Mouse (Mus musculus): ENCODE data around the gene Galc. TPM values are rescaled to one million over a fixed set of nuclear protein-coding genes. Genes with fewer than 3 reads are reported as not detected.
A peak's percentile ranks its signal among the peaks of the same experiment; 100 is the strongest.

Gene Galc
- polyA plus RNA-seq, 1 experiment from 2014 or later: 12.4 TPM

GRCm38 (mm10) chr12:98205450-98206051 lies 53.7 kb downstream of the Galc start:
- H3K36me3 ChIP-seq (replicated peaks): peaks cover 32% of the 10 kb centered on the region
- DNase-seq (ENCODE audit: low spot score): no peak
- no peaks in the 10 kb centered on the region for H3K27me3 ChIP-seq (replicated peaks; ENCODE audit: low read depth, poor library complexity, severe bottlenecking)
- H3K4me1 ChIP-seq: no peaks in the 10 kb centered on the region
- H3K27ac ChIP-seq (replicated peaks): no peak overlapping the region
- no peaks in the 10 kb centered on the region for H3K9me3 ChIP-seq
- 75% methylated on average over 4 of the region's 4 CpGs for WGBS
- no peak overlapping the region for H3K4me3 ChIP-seq

- peaks cover 4% of the 10 kb centered on the region; the same call in 1 of the 2 replicates for H3K4me1 ChIP-seq
- no peak overlapping the region for H3K4me3 ChIP-seq
- DNase-seq (ENCODE audit: low spot score): no peak
- no peaks in the 10 kb centered on the region for H3K27me3 ChIP-seq (replicated peaks; ENCODE audit: low read depth, poor library complexity, severe bottlenecking)
- 0 out of 2 replicates have a peak, but pooled peaks cover 4% of the 10 kb centered on the region for H3K36me3 ChIP-seq (replicated peaks)
- 29% methylated on average over 1 of the region's 1 CpGs for WGBS
- H3K9me3 ChIP-seq: no peaks in the 10 kb centered on the region
- H3K27ac ChIP-seq (replicated peaks): no peak overlapping the region
Measured at GRCm38 (mm10) chr12:98197401-98197800, 61.9 kb downstream of the Galc start.

- H3K27me3 ChIP-seq (replicated peaks; ENCODE audit: low read depth, poor library complexity, severe bottlenecking): no peaks in the 10 kb centered on the region
- H3K4me1 ChIP-seq: no peaks in the 10 kb centered on the region
- no peak overlapping the region for H3K27ac ChIP-seq (replicated peaks)
- H3K4me3 ChIP-seq: no peak overlapping the region
- no peaks in the 10 kb centered on the region for H3K36me3 ChIP-seq (replicated peaks)
- H3K9me3 ChIP-seq: no peaks in the 10 kb centered on the region
- DNase-seq (ENCODE audit: low spot score): no peak
- WGBS: 82% methylated on average over 1 of the region's 1 CpGs
Measured at GRCm38 (mm10) chr12:98190201-98190600, 69.1 kb downstream of the Galc start.

GRCm38 (mm10) chr12:98189096-98189495 lies 70.2 kb downstream of the Galc start:
- DNase-seq (ENCODE audit: low spot score): no peak
- no peaks in the 10 kb centered on the region for H3K36me3 ChIP-seq (replicated peaks)
- no peaks in the 10 kb centered on the region for H3K9me3 ChIP-seq
- H3K27ac ChIP-seq (replicated peaks): no peak overlapping the region
- H3K4me1 ChIP-seq: no peaks in the 10 kb centered on the region
- H3K27me3 ChIP-seq (replicated peaks; ENCODE audit: low read depth, poor library complexity, severe bottlenecking): no peaks in the 10 kb centered on the region; the same call in 1 of the 2 replicates
- WGBS: 85% methylated on average over 9 of the region's 9 CpGs
- no peak overlapping the region for H3K4me3 ChIP-seq

GRCm38 (mm10) chr12:98187186-98187899 lies 71.9 kb downstream of the Galc start:
- no peaks in the 10 kb centered on the region for H3K4me1 ChIP-seq
- H3K27ac ChIP-seq (replicated peaks): no peak overlapping the region
- H3K36me3 ChIP-seq (replicated peaks): no peaks in the 10 kb centered on the region
- WGBS: 73% methylated on average over 8 of the region's 8 CpGs
- no peak for DNase-seq (ENCODE audit: low spot score)
- H3K9me3 ChIP-seq: no peaks in the 10 kb centered on the region
- peaks cover 3% of the 10 kb centered on the region; the same call in 1 of the 2 replicates for H3K27me3 ChIP-seq (replicated peaks; ENCODE audit: low read depth, poor library complexity, severe bottlenecking)
- no peak overlapping the region for H3K4me3 ChIP-seq

- no peaks in the 10 kb centered on the region for H3K9me3 ChIP-seq
- H3K27me3 ChIP-seq (replicated peaks; ENCODE audit: low read depth, poor library complexity, severe bottlenecking): peaks cover 6% of the 10 kb centered on the region; the same call in 1 of the 2 replicates
- peak; percentile 53 for DNase-seq (ENCODE audit: low spot score)
- H3K4me3 ChIP-seq: no peak overlapping the region
- peaks cover 5% of the 10 kb centered on the region for H3K4me1 ChIP-seq
- WGBS: 21% methylated on average over 9 of the region's 9 CpGs
- H3K36me3 ChIP-seq (replicated peaks): no peaks in the 10 kb centered on the region
- H3K27ac ChIP-seq (replicated peaks): no peak overlapping the region
Measured at GRCm38 (mm10) chr12:98181729-98182128, 77.5 kb downstream of the Galc start.

GRCm38 (mm10) chr12:98180807-98181206 lies 78.5 kb downstream of the Galc start:
- no peak overlapping the region for H3K4me3 ChIP-seq
- WGBS: 89% methylated on average over 6 of the region's 6 CpGs

GRCm38 (mm10) chr12:98180235-98180800 lies 78.9 kb downstream of the Galc start:
- no peaks in the 10 kb centered on the region for H3K9me3 ChIP-seq
- peaks cover 5% of the 10 kb centered on the region for H3K4me1 ChIP-seq
- H3K36me3 ChIP-seq (replicated peaks): no peaks in the 10 kb centered on the region
- peaks cover 6% of the 10 kb centered on the region; the same call in 1 of the 2 replicates for H3K27me3 ChIP-seq (replicated peaks; ENCODE audit: low read depth, poor library complexity, severe bottlenecking)
- WGBS: 94% methylated on average over 16 of the region's 16 CpGs
- H3K4me3 ChIP-seq: no peak overlapping the region
- no peak for DNase-seq (ENCODE audit: low spot score)
- no peak overlapping the region for H3K27ac ChIP-seq (replicated peaks)

More at GRCm38 (mm10) chr12:98180807-98181206, 78.5 kb downstream of the Galc start:
- no peak for DNase-seq (ENCODE audit: low spot score)
- H3K4me1 ChIP-seq: peaks cover 5% of the 10 kb centered on the region
- H3K27ac ChIP-seq (replicated peaks): no peak overlapping the region
- peaks cover 6% of the 10 kb centered on the region; the same call in 1 of the 2 replicates for H3K27me3 ChIP-seq (replicated peaks; ENCODE audit: low read depth, poor library complexity, severe bottlenecking)
- no peaks in the 10 kb centered on the region for H3K9me3 ChIP-seq
- H3K36me3 ChIP-seq (replicated peaks): no peaks in the 10 kb centered on the region

GRCm38 (mm10) chr12:98179496-98179895 lies 79.8 kb downstream of the Galc start:
- peaks cover 6% of the 10 kb centered on the region; the same call in 1 of the 2 replicates for H3K27me3 ChIP-seq (replicated peaks; ENCODE audit: low read depth, poor library complexity, severe bottlenecking)
- no peak overlapping the region for H3K4me3 ChIP-seq
- H3K4me1 ChIP-seq: peaks cover 5% of the 10 kb centered on the region
- H3K27ac ChIP-seq (replicated peaks): no peak overlapping the region
- no peaks in the 10 kb centered on the region for H3K36me3 ChIP-seq (replicated peaks)
- 89% methylated on average over 1 of the region's 1 CpGs for WGBS
- H3K9me3 ChIP-seq: no peaks in the 10 kb centered on the region
- DNase-seq (ENCODE audit: low spot score): no peak

- WGBS: 96% methylated on average over 2 of the region's 2 CpGs
- Histone ChIP-seq H3K9me3 (no peaks in the 10 kb centered on the region), H3K4me3 (no peak overlapping the region), H3K4me1 (peaks cover 4% of the 10 kb centered on the region), H3K27ac (replicated peaks) (no peak overlapping the region), H3K27me3 (replicated peaks; ENCODE audit: low read depth, poor library complexity, severe bottlenecking) (no peaks in the 10 kb centered on the region), H3K36me3 (replicated peaks) (no peaks in the 10 kb centered on the region)
- no peak for DNase-seq (ENCODE audit: low spot score)
Measured at GRCm38 (mm10) chr12:98176632-98177031, 82.6 kb downstream of the Galc start.

- Histone ChIP-seq H3K4me3 (no peak overlapping the region), H3K9me3 (no peaks in the 10 kb centered on the region), H3K4me1 (no peaks in the 10 kb centered on the region), H3K27me3 (replicated peaks; ENCODE audit: low read depth, poor library complexity, severe bottlenecking) (no peaks in the 10 kb centered on the region), H3K36me3 (replicated peaks) (no peaks in the 10 kb centered on the region), H3K27ac (replicated peaks) (no peak overlapping the region)
- no peak for DNase-seq (ENCODE audit: low spot score)
- 92% methylated on average over 3 of the region's 3 CpGs for WGBS
Measured at GRCm38 (mm10) chr12:98161901-98162300, 97.4 kb downstream of the Galc start.

GRCm38 (mm10) chr12:98160867-98161266 lies 98.4 kb downstream of the Galc start:
- Histone ChIP-seq H3K36me3 (replicated peaks) (no peaks in the 10 kb centered on the region), H3K9me3 (no peaks in the 10 kb centered on the region), H3K4me1 (no peaks in the 10 kb centered on the region), H3K27me3 (replicated peaks; ENCODE audit: low read depth, poor library complexity, severe bottlenecking) (no peaks in the 10 kb centered on the region), H3K4me3 (no peak overlapping the region), H3K27ac (replicated peaks) (no peak overlapping the region)
- 86% methylated on average over 6 of the region's 6 CpGs for WGBS
- DNase-seq (ENCODE audit: low spot score): no peak
